Mouse (Mus musculus): ENCODE measurements around the gene Pcdh15. TPM values are rescaled to one million over a fixed set of nuclear protein-coding genes. Genes with fewer than 3 reads are reported as not detected.

Gene Pcdh15
- polyA plus RNA-seq, 1 experiment from 2014 or later, result 8.8 TPM

DNA sequence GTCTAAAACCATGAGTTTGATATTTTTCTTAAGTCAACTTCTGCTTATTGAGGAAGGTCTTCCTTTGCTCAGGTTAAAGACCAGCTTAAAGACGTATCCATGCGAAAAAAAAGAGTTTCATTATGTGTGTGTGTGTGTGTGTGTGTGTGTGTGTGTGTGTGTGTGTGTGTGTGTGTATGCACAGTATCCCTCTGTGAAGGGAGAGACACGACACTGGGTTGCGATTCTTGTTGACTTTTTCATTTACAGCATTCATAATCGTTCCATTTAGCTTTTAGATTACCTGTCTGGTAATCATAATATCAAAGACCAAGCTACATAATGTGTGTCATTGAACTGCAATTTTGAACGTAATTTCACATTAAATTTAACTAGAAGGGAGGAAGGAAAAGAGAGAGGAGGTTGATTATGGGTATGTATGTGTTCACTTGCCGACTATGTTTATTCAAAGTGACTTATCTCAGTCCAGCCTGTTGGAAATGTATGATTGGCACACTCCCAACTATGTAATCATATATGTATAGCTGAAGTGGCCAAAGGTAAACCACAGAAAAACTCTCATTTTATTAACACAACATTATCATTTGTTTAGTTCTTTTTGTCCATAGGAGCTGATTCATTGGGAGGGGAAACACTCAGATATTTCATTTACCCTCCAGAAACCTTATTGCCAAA lies 626.6 kb downstream of the Pcdh15 start:
- no peak overlapping the region for H3K4me2 ChIP-seq
- no peaks in the 10 kb centered on the region for H3K9me3 ChIP-seq
- no peaks in the 10 kb centered on the region for H3K36me3 ChIP-seq
- WGBS, result 86% methylated on average over 7 of the region's 7 CpGs
- H3K9ac ChIP-seq, result no peak overlapping the region
- no peak overlapping the region for H3K4me3 ChIP-seq
- no peaks in the 10 kb centered on the region for H3K27me3 ChIP-seq
- ATAC-seq (ENCODE audit: low read depth), result no peak
- no peak overlapping the region for H3K27ac ChIP-seq (replicated peaks)
- H3K4me1 ChIP-seq (replicated peaks), result no peaks in the 10 kb centered on the region

DNA sequence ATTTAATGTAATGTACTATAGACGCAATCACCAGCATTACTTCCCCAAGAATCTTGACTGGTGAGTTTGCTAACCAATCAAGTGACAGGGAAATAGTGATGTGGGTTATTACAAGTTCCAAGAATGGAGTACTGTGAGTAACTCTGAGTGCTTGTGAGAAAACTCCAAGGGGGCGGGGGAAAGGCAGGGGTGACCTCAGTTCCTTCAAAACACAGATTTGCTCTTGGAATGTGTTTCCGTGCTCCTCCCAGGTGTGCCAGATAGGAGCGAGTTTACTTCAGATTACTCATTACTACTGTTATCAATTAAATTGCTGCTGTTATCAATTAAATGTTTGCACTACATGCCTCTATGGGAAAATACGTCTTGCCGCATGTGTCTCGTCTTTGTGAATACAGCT lies 634.1 kb downstream of the Pcdh15 start:
- Histone ChIP-seq H3K4me3 (no peak overlapping the region), H3K4me2 (no peak overlapping the region), H3K9me3 (no peaks in the 10 kb centered on the region), H3K36me3 (no peaks in the 10 kb centered on the region), H3K27me3 (no peaks in the 10 kb centered on the region), H3K9ac (no peak overlapping the region), H3K27ac (replicated peaks) (no peak overlapping the region), H3K4me1 (replicated peaks) (no peaks in the 10 kb centered on the region)
- no peak for ATAC-seq (ENCODE audit: low read depth)
- WGBS, result 91% methylated on average over 7 of the region's 7 CpGs

DNA sequence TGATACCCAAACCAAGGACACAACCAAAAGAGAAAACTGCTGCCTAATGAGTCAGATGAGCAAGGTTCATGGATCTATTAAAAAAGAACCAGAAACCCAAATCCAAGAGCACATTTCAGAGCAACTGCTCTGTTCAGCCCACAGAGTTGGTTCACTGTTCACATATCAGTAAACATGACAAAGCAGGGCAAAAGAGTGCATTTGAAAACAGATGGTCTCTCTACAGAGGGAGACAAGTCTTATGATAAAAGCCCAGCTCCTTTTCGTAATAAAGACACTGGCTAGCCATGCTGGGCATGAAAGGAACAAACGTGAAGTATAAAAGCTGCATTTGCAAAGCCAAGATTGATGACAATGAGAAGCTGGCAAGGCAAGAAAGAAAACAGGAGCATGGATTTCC lies 649.9 kb downstream of the Pcdh15 start:
- Histone ChIP-seq H3K4me1 (replicated peaks) (no peaks in the 10 kb centered on the region), H3K36me3 (no peaks in the 10 kb centered on the region), H3K27ac (replicated peaks) (no peak overlapping the region), H3K4me2 (no peak overlapping the region), H3K9me3 (no peaks in the 10 kb centered on the region), H3K27me3 (no peaks in the 10 kb centered on the region), H3K4me3 (no peak overlapping the region), H3K9ac (no peak overlapping the region)
- 26% methylated on average over 2 of the region's 2 CpGs for WGBS
- ATAC-seq (ENCODE audit: low read depth), result no peak

DNA sequence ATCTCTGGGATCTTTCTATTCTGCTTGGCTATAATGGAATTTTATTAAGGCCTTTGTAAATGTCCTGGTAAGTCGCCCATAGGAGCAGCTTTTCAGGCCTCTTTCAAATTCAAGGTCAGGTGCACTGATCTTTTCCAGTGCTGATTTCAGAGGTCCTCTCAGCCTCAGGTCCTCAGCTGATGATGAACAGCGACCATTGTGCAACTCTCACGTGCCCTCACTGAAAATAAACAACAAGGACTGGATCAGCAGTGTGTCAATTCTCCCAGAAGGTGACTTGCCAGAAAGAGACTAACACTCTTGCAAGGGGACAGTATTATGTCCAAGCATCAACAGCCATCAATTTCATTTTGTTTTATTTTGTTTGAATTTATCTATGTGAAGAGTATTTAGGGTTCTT lies 654.7 kb downstream of the Pcdh15 start:
- ATAC-seq (ENCODE audit: low read depth), result no peak
- Histone ChIP-seq H3K9me3 (no peaks in the 10 kb centered on the region), H3K4me3 (no peak overlapping the region), H3K9ac (no peak overlapping the region), H3K27me3 (no peaks in the 10 kb centered on the region), H3K4me2 (no peak overlapping the region), H3K27ac (replicated peaks) (no peak overlapping the region), H3K4me1 (replicated peaks) (no peaks in the 10 kb centered on the region), H3K36me3 (no peaks in the 10 kb centered on the region)
- 51% methylated on average over 3 of the region's 3 CpGs for WGBS

DNA sequence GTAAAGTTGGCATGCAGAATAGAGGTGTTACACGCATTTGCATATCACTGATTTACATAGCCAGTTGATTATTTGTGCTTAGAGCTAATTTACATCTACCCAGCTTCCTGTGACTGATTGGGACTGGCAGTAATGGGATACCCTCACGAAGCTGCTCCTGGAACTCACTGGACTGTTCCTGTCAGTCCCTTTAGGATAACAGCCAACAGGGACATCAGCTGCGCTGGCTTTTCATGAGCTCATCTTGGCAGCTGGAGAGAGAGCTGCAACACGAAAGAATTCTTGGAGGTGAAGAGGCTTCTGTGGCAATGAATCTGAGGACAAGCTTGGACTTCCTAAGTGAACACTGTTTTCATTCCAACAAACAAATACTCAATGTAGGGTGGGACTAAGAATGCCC lies 683.8 kb downstream of the Pcdh15 start:
- ATAC-seq (ENCODE audit: low read depth), result no peak
- 60% methylated on average over 4 of the region's 4 CpGs for WGBS

GRCm38 (mm10) chr10:73788163-73788562 lies 689.0 kb downstream of the Pcdh15 start:
- 56% methylated on average over 3 of the region's 3 CpGs for WGBS
- H3K4me2 ChIP-seq, result no peak overlapping the region
- H3K27ac ChIP-seq (replicated peaks), result no peak overlapping the region
- no peak overlapping the region for H3K4me3 ChIP-seq
- no peak for ATAC-seq (ENCODE audit: low read depth)
- no peaks in the 10 kb centered on the region for H3K27me3 ChIP-seq
- no peak overlapping the region for H3K9ac ChIP-seq
- no peaks in the 10 kb centered on the region for H3K4me1 ChIP-seq (replicated peaks)
- H3K36me3 ChIP-seq, result no peaks in the 10 kb centered on the region
- no peaks in the 10 kb centered on the region for H3K9me3 ChIP-seq

More for the DNA sequence above, 683.8 kb downstream of the Pcdh15 start:
- no peak overlapping the region for H3K4me2 ChIP-seq
- H3K9me3 ChIP-seq, result no peaks in the 10 kb centered on the region
- H3K27me3 ChIP-seq, result no peaks in the 10 kb centered on the region
- no peaks in the 10 kb centered on the region for H3K36me3 ChIP-seq
- no peak overlapping the region for H3K4me3 ChIP-seq
- H3K4me1 ChIP-seq (replicated peaks), result no peaks in the 10 kb centered on the region
- no peak overlapping the region for H3K27ac ChIP-seq (replicated peaks)
- H3K9ac ChIP-seq, result no peak overlapping the region

DNA sequence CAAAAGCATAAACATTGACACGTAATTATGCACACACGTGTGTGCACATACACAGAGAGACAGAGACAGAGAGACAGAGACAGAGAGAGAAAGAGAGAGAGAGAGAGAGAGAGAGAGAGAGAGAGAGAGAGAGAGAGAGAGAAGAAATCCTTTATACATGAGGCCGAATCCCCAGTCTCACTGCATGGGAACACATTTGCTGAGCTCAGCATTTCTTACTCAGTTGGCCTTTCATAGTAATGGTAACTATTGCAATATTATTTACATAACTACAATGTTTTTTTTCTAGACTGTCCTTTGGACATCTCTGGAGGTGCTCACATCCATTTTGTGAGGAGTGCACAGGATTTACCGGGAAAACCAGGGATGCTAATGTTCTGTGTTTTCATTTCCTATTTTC lies 705.9 kb downstream of the Pcdh15 start:
- Histone ChIP-seq H3K27ac (replicated peaks) (no peak overlapping the region), H3K4me1 (replicated peaks) (no peaks in the 10 kb centered on the region), H3K36me3 (no peaks in the 10 kb centered on the region), H3K4me2 (no peak overlapping the region), H3K27me3 (no peaks in the 10 kb centered on the region), H3K4me3 (no peak overlapping the region), H3K9me3 (no peaks in the 10 kb centered on the region), H3K9ac (no peak overlapping the region)
- WGBS, result 87% methylated on average over 4 of the region's 4 CpGs
- ATAC-seq (ENCODE audit: low read depth), result no peak

GRCm38 (mm10) chr10:73812311-73812710 lies 713.2 kb downstream of the Pcdh15 start:
- no peak overlapping the region for H3K9ac ChIP-seq
- WGBS, result 74% methylated on average over 8 of the region's 8 CpGs
- no peaks in the 10 kb centered on the region for H3K9me3 ChIP-seq
- H3K4me3 ChIP-seq, result no peak overlapping the region
- H3K27me3 ChIP-seq, result no peaks in the 10 kb centered on the region
- H3K27ac ChIP-seq (replicated peaks), result no peak overlapping the region
- no peaks in the 10 kb centered on the region for H3K36me3 ChIP-seq
- no peak for ATAC-seq (ENCODE audit: low read depth)
- no peaks in the 10 kb centered on the region for H3K4me1 ChIP-seq (replicated peaks)
- H3K4me2 ChIP-seq, result no peak overlapping the region

- Histone ChIP-seq H3K4me1 (replicated peaks) (peaks cover 12% of the 10 kb centered on the region), H3K4me3 (peak overlapping the region; percentile 27), H3K27me3 (no peaks in the 10 kb centered on the region), H3K9me3 (no peaks in the 10 kb centered on the region), H3K9ac (no peak overlapping the region), H3K27ac (replicated peaks) (no peak overlapping the region; the same call in 1 of the 2 replicates), H3K36me3 (no peaks in the 10 kb centered on the region), H3K4me2 (peak overlapping the region; percentile 53)
- peak; percentile 95 for ATAC-seq (ENCODE audit: low read depth)
- 33% methylated on average over 22 of the region's 22 CpGs for WGBS
Observed at GRCm38 (mm10) chr10:73821657-73822583, 722.8 kb downstream of the Pcdh15 start.

GRCm38 (mm10) chr10:73823214-73823613 lies 724.1 kb downstream of the Pcdh15 start:
- H3K9ac ChIP-seq, result no peak overlapping the region
- no peaks in the 10 kb centered on the region for H3K27me3 ChIP-seq
- H3K9me3 ChIP-seq, result no peaks in the 10 kb centered on the region
- H3K4me3 ChIP-seq, result no peak overlapping the region
- peaks cover 12% of the 10 kb centered on the region for H3K4me1 ChIP-seq (replicated peaks)
- no peak for ATAC-seq (ENCODE audit: low read depth)
- H3K27ac ChIP-seq (replicated peaks), result no peak overlapping the region
- 80% methylated on average over 4 of the region's 4 CpGs for WGBS
- no peak overlapping the region for H3K4me2 ChIP-seq
- H3K36me3 ChIP-seq, result no peaks in the 10 kb centered on the region

DNA sequence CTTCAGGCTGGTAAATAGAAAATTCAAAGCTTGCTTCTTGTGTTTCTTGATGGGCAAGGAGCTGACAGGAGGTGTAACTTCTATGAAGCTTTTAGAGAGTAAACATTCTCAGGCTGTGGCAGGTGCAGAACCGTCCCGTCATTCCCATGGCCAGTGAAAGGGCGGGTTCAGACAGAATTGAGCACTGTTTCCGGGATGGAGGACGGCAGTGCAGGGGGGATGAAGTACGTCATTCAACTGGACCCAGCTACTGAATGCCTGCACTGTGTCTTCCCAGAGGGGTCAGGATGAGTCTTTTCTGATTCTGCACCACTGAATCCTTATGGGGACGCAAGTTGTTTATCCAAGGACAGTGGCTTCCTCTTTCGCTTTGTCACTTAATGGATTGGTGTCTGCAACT lies 727.2 kb downstream of the Pcdh15 start:
- H3K9ac ChIP-seq, result no peak overlapping the region
- ATAC-seq (ENCODE audit: low read depth), result peak; percentile 65; the same call in 1 of the 2 replicates
- H3K4me1 ChIP-seq (replicated peaks), result peaks cover 10% of the 10 kb centered on the region
- peak overlapping the region; percentile 33 for H3K4me2 ChIP-seq
- no peaks in the 10 kb centered on the region for H3K27me3 ChIP-seq
- H3K36me3 ChIP-seq, result no peaks in the 10 kb centered on the region
- WGBS, result 50% methylated on average over 8 of the region's 8 CpGs
- peak overlapping the region; percentile 10; the same call in 1 of the 2 replicates for H3K4me3 ChIP-seq
- no peak overlapping the region for H3K27ac ChIP-seq (replicated peaks)
- H3K9me3 ChIP-seq, result no peaks in the 10 kb centered on the region

- no peaks in the 10 kb centered on the region for H3K9me3 ChIP-seq
- WGBS, result 86% methylated on average over 2 of the region's 2 CpGs
Observed at GRCm38 (mm10) chr10:73828781-73829180, 729.6 kb downstream of the Pcdh15 start.

More at GRCm38 (mm10) chr10:73828781-73829180, 729.6 kb downstream of the Pcdh15 start:
- H3K27ac ChIP-seq (replicated peaks), result no peak overlapping the region
- no peak overlapping the region for H3K9ac ChIP-seq
- no peak overlapping the region for H3K4me3 ChIP-seq
- no peak for ATAC-seq (ENCODE audit: low read depth)
- no peaks in the 10 kb centered on the region for H3K4me1 ChIP-seq (replicated peaks)
- no peaks in the 10 kb centered on the region for H3K27me3 ChIP-seq
- no peak overlapping the region for H3K4me2 ChIP-seq
- no peaks in the 10 kb centered on the region for H3K36me3 ChIP-seq
